Mouse (Mus musculus): ENCODE results near the gene Cyth1.

DNA sequence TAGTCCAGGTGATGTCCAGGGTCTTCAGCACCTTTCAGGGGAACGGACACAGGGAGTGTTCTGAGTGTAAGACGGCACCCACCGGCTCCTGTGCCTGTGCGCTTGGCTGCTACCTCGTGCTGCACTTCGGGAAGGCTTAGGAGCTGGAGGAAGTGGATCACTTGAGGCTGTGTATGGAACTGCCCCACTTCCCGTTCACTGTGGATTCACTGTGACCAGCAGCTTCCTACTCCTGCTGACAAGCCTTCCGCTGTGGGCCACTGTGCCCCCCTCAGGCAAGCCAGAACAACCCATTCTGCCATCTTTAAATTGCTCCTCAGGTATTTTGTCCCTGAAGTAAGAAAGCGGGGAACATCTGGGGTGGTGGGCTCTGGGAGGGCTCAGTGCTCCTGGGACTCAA is 153.4 kb downstream of the Cyth1 start:
- TF ChIP-seq CTCF (IDR thresholded peaks at IDR 0.05; ENCODE audit: borderline replicate concordance, insufficient read depth, low read depth, low read length) = no peak
- no peak for TF ChIP-seq POLR2A (IDR thresholded peaks at IDR 0.05; ENCODE audit: borderline replicate concordance, insufficient read depth, low read length)
